Mouse (Mus musculus): ENCODE data around the gene Havcr1. TPM values are rescaled to one million over a fixed set of nuclear protein-coding genes. Genes with fewer than 3 reads are reported as not detected.

Havcr1 gene
- 0.41 TPM for polyA plus RNA-seq (2014; fragmentation: Illumina TruSeq; extraction: RNeasy Lipid Tissue Mini Kit (QIAGEN cat#74804); ENCODE audit: low replicate concordance)

GRCm38 (mm10) chr11:46735076-46735475, at the start of gene Havcr1:
TSS of gene Havcr1 (plus strand) at chr11:46735080.

GRCm38 (mm10) chr11:46706664-46707356, 28.1 kb upstream of the Havcr1 start, which contains the start of gene Timd2:
TSS of gene Timd2 (minus strand) at chr11:46707061.

GRCm38 (mm10) chr11:46810511-46810910, 75.6 kb downstream of the Havcr1 start, which contains the start of gene Timd4:
TSS of gene Timd4 (plus strand) at chr11:46810800.

Other genes starting within 250 kb of the Havcr1 start
- gene Gm12169, start 210.9 kb upstream of the Havcr1 start, polyA plus RNA-seq (2014; fragmentation: Illumina TruSeq; extraction: RNeasy Lipid Tissue Mini Kit (QIAGEN cat#74804); ENCODE audit: low replicate concordance) = not detected
- gene BC053393, start 163.5 kb upstream of the Havcr1 start, polyA plus RNA-seq (2014; fragmentation: Illumina TruSeq; extraction: RNeasy Lipid Tissue Mini Kit (QIAGEN cat#74804); ENCODE audit: low replicate concordance) = not detected
- gene Dppa1, start 105.8 kb upstream of the Havcr1 start, polyA plus RNA-seq (2014; fragmentation: Illumina TruSeq; extraction: RNeasy Lipid Tissue Mini Kit (QIAGEN cat#74804); ENCODE audit: low replicate concordance) = not detected
- gene Timd2, start 28.0 kb upstream of the Havcr1 start, polyA plus RNA-seq (2014; fragmentation: Illumina TruSeq; extraction: RNeasy Lipid Tissue Mini Kit (QIAGEN cat#74804); ENCODE audit: low replicate concordance) = not detected
- 5.7 TPM for gene Timd4, start 75.7 kb downstream of the Havcr1 start, polyA plus RNA-seq (2014; fragmentation: Illumina TruSeq; extraction: RNeasy Lipid Tissue Mini Kit (QIAGEN cat#74804); ENCODE audit: low replicate concordance)

Measured in small intestine, adult 10 weeks (tissue).